Mouse (Mus musculus): ENCODE measurements around the gene Gdf11.
A peak's percentile ranks its signal among the peaks of the same experiment; 100 is the strongest.

The Gdf11 gene

GRCm38 (mm10) chr10:128891296-128892094 lies at the start of gene Gdf11:
Gene Gdf11, minus strand, starts transcription at chr10:128891718.
- peak; percentile 49 for DNase-seq (ENCODE audit: extremely low read depth, low read depth)

- no peak for DNase-seq (ENCODE audit: extremely low read depth, low read depth)
Observed at GRCm38 (mm10) chr10:128940475-128941061, 49.0 kb upstream of the Gdf11 start.

DNA sequence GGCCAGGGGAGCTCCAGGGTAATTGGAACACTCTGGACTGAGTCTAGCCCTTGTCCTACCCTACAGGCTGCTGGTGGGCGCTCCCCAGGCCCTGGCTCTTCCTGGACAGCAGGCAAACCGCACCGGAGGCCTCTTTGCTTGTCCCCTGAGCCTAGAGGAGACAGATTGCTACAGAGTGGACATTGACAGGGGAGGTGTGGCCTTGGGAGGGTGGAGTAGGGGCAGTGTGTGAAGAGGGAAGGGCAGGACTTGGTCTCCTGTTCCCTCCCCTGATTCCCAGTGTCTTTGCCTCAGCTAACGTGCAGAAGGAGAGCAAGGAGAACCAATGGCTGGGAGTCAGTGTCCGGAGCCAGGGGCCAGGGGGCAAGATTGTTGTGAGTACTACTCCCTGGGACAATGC lies 47.5 kb upstream of the Gdf11 start:
- no peak for DNase-seq (ENCODE audit: extremely low read depth, low read depth)

GRCm38 (mm10) chr10:128938457-128938856 lies 46.9 kb upstream of the Gdf11 start:
- DNase-seq (ENCODE audit: extremely low read depth, low read depth), result no peak

DNA sequence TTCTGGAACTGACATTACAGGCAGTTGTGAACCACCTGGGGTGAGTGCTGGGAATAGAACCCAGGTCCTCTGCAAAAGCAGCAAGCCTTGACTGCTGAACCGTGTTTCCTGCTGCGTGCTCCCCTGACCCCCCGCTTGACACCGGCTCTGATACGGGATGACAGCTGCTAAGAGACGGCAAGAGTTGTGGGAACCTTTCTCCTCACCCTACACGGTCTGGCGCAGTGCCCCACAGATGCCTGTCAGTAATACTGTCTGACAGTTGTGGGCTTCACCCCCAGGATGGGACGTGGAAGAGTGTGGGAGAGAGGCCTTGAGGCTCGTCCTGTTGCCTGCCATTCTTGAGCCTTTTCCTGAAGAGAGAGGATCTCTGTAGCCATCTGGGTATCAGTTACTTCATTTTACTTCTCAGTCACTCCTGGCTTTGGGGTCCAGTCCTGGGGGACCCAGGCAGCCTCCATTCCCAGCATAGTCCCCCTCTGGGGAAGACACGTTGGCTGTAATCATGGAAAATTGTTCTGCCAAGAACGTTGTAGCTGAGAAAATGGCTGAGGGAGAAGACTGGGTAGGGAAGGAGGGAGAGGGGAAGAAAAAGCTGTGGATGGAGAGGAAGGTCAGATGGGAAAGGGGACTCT lies 46.4 kb upstream of the Gdf11 start:
- DNase-seq (ENCODE audit: extremely low read depth, low read depth), result no peak

DNA sequence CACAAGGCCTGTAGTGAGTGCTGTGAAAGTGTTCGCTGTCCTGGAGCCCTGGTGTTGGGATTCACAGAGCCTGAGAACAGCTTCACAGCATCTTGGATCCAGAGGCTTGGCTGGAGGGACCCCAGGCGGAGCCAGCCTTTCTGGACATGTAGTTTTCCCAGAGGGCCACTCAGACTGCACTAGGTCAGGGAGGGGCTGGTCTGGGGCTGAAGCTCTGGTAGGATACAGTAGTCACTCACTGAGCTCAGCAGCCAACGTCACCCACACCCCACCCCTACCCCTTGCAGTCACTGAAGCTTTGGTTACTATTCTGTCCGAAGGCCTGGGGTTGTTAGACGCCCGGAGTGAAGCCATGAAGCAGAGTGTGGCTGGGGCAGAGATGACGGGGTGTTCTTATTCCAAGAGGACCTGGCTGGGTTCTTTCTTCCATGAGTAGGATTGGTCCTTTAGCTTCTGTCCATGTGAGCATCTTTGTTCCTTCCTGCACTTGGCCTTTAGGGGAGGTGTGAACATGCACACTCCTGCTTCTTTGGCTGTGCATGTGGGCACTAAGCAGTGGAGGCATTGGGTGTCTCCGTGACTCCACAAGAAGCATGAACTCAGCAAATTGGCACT lies 44.4 kb upstream of the Gdf11 start:
- DNase-seq (ENCODE audit: extremely low read depth, low read depth), result no peak

GRCm38 (mm10) chr10:128934997-128935787 lies 43.7 kb upstream of the Gdf11 start:
- no peak for DNase-seq (ENCODE audit: extremely low read depth, low read depth)

GRCm38 (mm10) chr10:128933976-128934721 lies 42.6 kb upstream of the Gdf11 start:
- DNase-seq (ENCODE audit: extremely low read depth, low read depth), result no peak

GRCm38 (mm10) chr10:128933574-128933973 lies 42.1 kb upstream of the Gdf11 start, which contains the start of gene Itga7:
Gene Itga7, plus strand, starts transcription at chr10:128933818.
- DNase-seq (ENCODE audit: extremely low read depth, low read depth), result no peak

DNA sequence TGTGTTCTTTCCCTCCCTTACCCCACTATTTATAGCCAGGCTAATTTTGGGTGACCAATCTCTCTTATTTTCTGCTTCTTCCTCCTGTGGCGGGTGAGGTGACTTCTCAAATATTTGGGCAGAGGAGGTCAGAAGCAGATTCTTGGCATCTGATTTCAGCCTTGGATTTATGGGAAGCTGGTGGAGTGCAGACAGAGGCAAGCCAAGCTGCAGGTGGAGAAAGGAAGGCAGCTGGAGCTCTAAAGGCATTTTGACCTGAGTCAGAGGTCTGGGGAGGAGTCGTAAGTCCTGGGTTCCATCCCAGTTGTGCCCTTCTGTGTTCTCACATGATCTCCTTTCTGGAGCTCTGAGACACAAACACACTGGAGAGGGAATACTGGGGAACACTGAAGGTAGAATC lies 39.9 kb upstream of the Gdf11 start:
- no peak for DNase-seq (ENCODE audit: extremely low read depth, low read depth)

GRCm38 (mm10) chr10:128929638-128930378 lies 38.3 kb upstream of the Gdf11 start:
- DNase-seq (ENCODE audit: extremely low read depth, low read depth), result no peak

- no peak for DNase-seq (ENCODE audit: extremely low read depth, low read depth)
Observed at GRCm38 (mm10) chr10:128928356-128928755, 36.8 kb upstream of the Gdf11 start.

GRCm38 (mm10) chr10:128923935-128924334 lies 32.4 kb upstream of the Gdf11 start, which contains the start of gene Bloc1s1:
Gene Bloc1s1, minus strand, starts transcription at chr10:128924035.
- no peak for DNase-seq (ENCODE audit: extremely low read depth, low read depth)

DNA sequence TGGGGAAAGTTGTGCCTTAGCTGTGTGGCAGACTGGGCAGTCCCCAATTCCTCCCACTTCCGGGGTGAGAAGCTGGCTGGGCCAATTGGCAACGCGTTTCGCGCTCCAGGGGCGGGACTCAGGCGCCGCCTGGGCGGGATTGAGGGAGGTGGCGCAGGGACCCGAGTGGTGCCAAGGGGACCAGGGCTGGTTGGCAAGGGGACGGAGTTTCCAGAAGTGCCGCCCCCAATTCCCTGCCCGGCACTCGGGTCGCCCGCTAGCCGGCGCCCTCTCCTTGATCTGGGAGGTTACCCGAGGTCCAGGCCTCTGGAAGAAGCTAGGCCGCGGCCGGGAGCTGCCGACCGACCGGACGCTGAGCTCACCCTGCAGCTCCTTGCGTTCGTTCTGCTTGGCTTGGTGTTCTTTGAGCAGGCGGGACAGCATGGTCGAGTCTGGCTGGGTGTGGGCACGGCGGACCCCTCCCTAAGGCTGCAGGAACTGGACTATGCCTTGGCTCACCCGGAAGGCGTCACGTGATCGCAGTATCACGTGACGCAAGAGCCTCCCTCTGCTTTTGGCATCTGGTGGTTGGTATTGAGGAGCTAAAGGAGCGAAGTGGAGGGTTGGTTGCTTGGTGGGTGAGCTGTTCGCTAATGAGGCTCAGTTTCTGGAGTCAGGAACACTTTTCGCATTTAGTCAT lies 31.6 kb upstream of the Gdf11 start:
- peak; percentile 80 for DNase-seq (ENCODE audit: extremely low read depth, low read depth)

DNA sequence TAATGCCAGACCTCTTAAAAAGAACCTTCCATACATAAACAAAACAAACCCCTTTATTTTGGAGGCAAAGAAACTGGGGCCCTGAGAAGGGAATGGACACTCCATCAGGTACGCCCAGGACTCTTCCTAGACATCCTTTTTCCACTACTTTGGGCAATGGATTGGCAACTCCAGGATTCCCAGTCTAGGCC lies 31.2 kb upstream of the Gdf11 start, which contains the start of gene Rdh5:
Rdh5 (minus strand) TSS at position 67 of the 191 bp plus-strand sequence.
- DNase-seq (ENCODE audit: extremely low read depth, low read depth), result no peak

DNA sequence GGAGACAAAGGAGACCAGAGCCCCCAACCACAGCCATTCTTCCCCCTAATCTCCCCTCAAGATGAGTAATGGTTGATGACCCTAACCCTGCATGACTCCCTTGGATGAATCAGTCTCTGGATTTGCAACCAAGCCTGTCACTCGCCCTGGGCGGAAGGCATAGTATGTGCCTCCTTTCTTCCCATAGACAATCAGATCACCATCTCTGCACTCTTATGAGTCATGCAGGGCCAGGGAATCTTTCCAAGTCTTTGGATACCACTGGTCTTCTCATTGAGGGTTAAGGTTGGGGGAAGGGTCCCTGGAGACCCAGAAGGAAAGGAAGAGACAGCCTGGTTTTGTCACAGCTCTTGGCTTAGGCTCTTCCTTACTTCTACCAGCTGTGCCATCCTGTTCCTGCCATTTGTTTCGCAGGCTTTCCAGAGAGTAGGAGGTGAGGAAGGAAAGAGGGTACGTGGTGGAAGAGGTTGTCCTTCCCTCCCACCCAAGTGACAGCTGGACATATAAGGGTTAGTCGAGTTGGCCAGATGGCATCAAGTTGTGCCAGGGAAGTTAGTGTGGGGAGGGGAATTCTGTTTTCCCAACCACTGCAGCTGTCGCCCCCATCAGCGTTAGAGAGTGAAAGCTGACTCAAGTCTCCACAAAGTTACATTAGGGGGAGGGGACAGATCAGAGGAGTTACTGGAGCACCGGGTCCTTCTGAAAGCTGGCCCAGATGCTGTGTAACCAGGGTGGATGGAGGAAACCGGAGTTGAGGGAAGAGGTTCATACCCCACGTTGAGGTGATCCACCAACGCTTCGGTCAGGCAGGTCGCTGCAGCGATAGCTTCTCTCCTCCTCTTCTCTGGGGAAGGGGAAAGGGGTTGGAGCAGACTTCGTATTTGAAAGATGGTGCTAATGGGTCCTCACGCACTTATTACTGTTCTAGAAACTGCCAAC lies 30.6 kb upstream of the Gdf11 start:
- DNase-seq (ENCODE audit: extremely low read depth, low read depth), result no peak

- DNase-seq (ENCODE audit: extremely low read depth, low read depth), result no peak
Observed at GRCm38 (mm10) chr10:128921251-128921650, 29.7 kb upstream of the Gdf11 start.

- no peak for DNase-seq (ENCODE audit: extremely low read depth, low read depth)
Observed at GRCm38 (mm10) chr10:128920736-128921161, 29.2 kb upstream of the Gdf11 start.

Measured in MEL-GATA-1-ER (cell line).